Mouse (Mus musculus) intestine, embryonic 14.5 days (tissue): ENCODE results near the gene Zbtb8os. TPM values are rescaled to one million over a fixed set of nuclear protein-coding genes. Genes with fewer than 3 reads are reported as not detected.

Source experiments
- ATAC-seq: fragments of 200-750 bp; cut with Nextera tagmentation; replicated peaks from 2 replicates; pipeline ENCODE4 v1.8.0; 2017; ENCODE audit warnings: low read depth, moderate number of reproducible peaks, moderate TSS enrichment, moderate library complexity; ENCODE audit not compliant: low FRiP score, low TSS enrichment
- DNase-seq: peaks from one replicate; pipeline ENCODE4 v3.0.0-alpha.2; 2018; ENCODE audit warnings: low spot score
- H3K27ac ChIP-seq: fragments of 300-500 bp; sonication (generic); 2 replicates; pipeline ENCODE4 v1.5.1; 2014; ENCODE audit warnings: low read depth, mild to moderate bottlenecking, control low read depth
- H3K27me3 ChIP-seq: fragments of 300-500 bp; sonication (generic); replicated peaks from 2 replicates; pipeline ENCODE4 v1.6.1; 2014; ENCODE audit warnings: low read length, control low read depth; ENCODE audit not compliant: control insufficient read depth, insufficient read depth
- H3K36me3 ChIP-seq: fragments of 300-500 bp; sonication (generic); 2 replicates; pipeline ENCODE4 v1.6.1; 2014; ENCODE audit warnings: low read length, control low read depth; ENCODE audit not compliant: control insufficient read depth, insufficient read depth
- H3K4me1 ChIP-seq: fragments of 300-500 bp; sonication (generic); replicated peaks from 2 replicates; pipeline ENCODE4 v1.6.1; 2014; ENCODE audit warnings: low read length, control low read depth, mixed read lengths; ENCODE audit not compliant: control insufficient read depth, insufficient read depth
- H3K4me2 ChIP-seq: fragments of 300-500 bp; sonication (generic); 2 replicates; pipeline ENCODE4 v1.6.1; 2014; ENCODE audit warnings: low read length
- H3K4me3 ChIP-seq: fragments of 300-500 bp; sonication (generic); 2 replicates; pipeline ENCODE4 v1.5.1; 2014; ENCODE audit warnings: low read depth, low read length, control low read depth, mixed read lengths
- H3K9ac ChIP-seq: fragments of 300-500 bp; sonication (generic); 2 replicates; pipeline ENCODE4 v1.6.1; 2014; ENCODE audit warnings: mild to moderate bottlenecking, low read length
- H3K9me3 ChIP-seq: fragments of 300-500 bp; sonication (generic); 2 replicates; pipeline ENCODE4 v1.6.1; 2016; ENCODE audit warnings: low read length, control low read depth; ENCODE audit not compliant: control insufficient read depth
- WGBS: fragments of 180-500 bp; shearing (Covaris S2); extraction: QIAGEN DNeasy Blood & Tissue Kit; methylation state at CpG from one replicate; pipeline ENCODE4 v1.1.7; 2014; 5-methylcytosine and 5-hydroxymethylcytosine counted together
- polyA plus RNA-seq: library from polyadenylated mRNA; unstranded; fragments of >200 nt; fragmentation: Nextera tagmentation; extraction: Ambion mirVana; gene quantifications from 2 replicates; pipeline ENCODE4 v1.2.1, GENCODE M21; 2014

Gene Zbtb8os
- polyA plus RNA-seq, 1 experiment from 2014 or later = 51.3 TPM

- 10% methylated on average over 6 of the region's 6 CpGs for WGBS
- DNase-seq = no peak
Observed at GRCm38 (mm10) chr4:129384440-129384839, 48.9 kb downstream of the Zbtb8os start.

GRCm38 (mm10) chr4:129385685-129386084 is 50.2 kb downstream of the Zbtb8os start:
- Histone ChIP-seq H3K4me3 (no peak overlapping the region), H3K9me3 (no peaks in the 10 kb centered on the region), H3K27ac (no peak overlapping the region), H3K4me1 (peaks cover 6% of the 10 kb centered on the region), H3K9ac (no peak overlapping the region), H3K36me3 (no peaks in the 10 kb centered on the region), H3K27me3 (no peaks in the 10 kb centered on the region), H3K4me2 (no peak overlapping the region)
- DNase-seq (no peak), ATAC-seq (no peak)
- WGBS = 84% methylated on average over 11 of the region's 11 CpGs

More at GRCm38 (mm10) chr4:129384440-129384839, 48.9 kb downstream of the Zbtb8os start:
- Histone ChIP-seq H3K27ac (peak overlapping the region; percentile 62; the same call in 1 of the 2 replicates), H3K4me3 (no peak overlapping the region), H3K9ac (no peak overlapping the region), H3K9me3 (no peaks in the 10 kb centered on the region), H3K36me3 (no peaks in the 10 kb centered on the region), H3K4me1 (peaks cover 6% of the 10 kb centered on the region), H3K4me2 (0 out of 2 replicates have a peak overlapping the region, but pooled peaks have one; percentile 14), H3K27me3 (no peaks in the 10 kb centered on the region)
- no peak for ATAC-seq

GRCm38 (mm10) chr4:129386269-129386946 is 50.9 kb downstream of the Zbtb8os start:
- no peaks in the 10 kb centered on the region for H3K36me3 ChIP-seq
- DNase-seq (no peak), ATAC-seq (no peak)
- no peak overlapping the region for H3K9ac ChIP-seq
- no peaks in the 10 kb centered on the region for H3K27me3 ChIP-seq
- peaks cover 6% of the 10 kb centered on the region for H3K4me1 ChIP-seq
- no peak overlapping the region for H3K4me2 ChIP-seq
- no peak overlapping the region for H3K4me3 ChIP-seq
- WGBS = 81% methylated on average over 8 of the region's 8 CpGs
- H3K9me3 ChIP-seq = no peaks in the 10 kb centered on the region
- H3K27ac ChIP-seq = no peak overlapping the region

GRCm38 (mm10) chr4:129386989-129387388 is 51.5 kb downstream of the Zbtb8os start:
- H3K27ac ChIP-seq = no peak overlapping the region
- no peak for ATAC-seq
- 56% methylated on average over 2 of the region's 2 CpGs for WGBS
- no peak for DNase-seq
- H3K4me3 ChIP-seq = no peak overlapping the region
- H3K27me3 ChIP-seq = no peaks in the 10 kb centered on the region
- no peak overlapping the region for H3K9ac ChIP-seq
- H3K36me3 ChIP-seq = no peaks in the 10 kb centered on the region
- H3K4me1 ChIP-seq = peaks cover 6% of the 10 kb centered on the region
- H3K4me2 ChIP-seq = no peak overlapping the region
- no peaks in the 10 kb centered on the region for H3K9me3 ChIP-seq

- Histone ChIP-seq H3K4me1 (peaks cover 6% of the 10 kb centered on the region), H3K27me3 (no peaks in the 10 kb centered on the region), H3K27ac (no peak overlapping the region), H3K9me3 (no peaks in the 10 kb centered on the region), H3K4me3 (no peak overlapping the region), H3K4me2 (no peak overlapping the region), H3K36me3 (no peaks in the 10 kb centered on the region), H3K9ac (no peak overlapping the region)
- ATAC-seq (no peak), DNase-seq (no peak)
- WGBS = 81% methylated on average over 5 of the region's 5 CpGs
Observed at GRCm38 (mm10) chr4:129388404-129388803, 52.9 kb downstream of the Zbtb8os start.

GRCm38 (mm10) chr4:129390216-129390743 is 54.8 kb downstream of the Zbtb8os start:
- Histone ChIP-seq H3K4me3 (no peak overlapping the region), H3K27me3 (no peaks in the 10 kb centered on the region), H3K9me3 (no peaks in the 10 kb centered on the region), H3K4me2 (no peak overlapping the region), H3K9ac (no peak overlapping the region), H3K36me3 (no peaks in the 10 kb centered on the region), H3K27ac (no peak overlapping the region), H3K4me1 (no peaks in the 10 kb centered on the region)
- DNase-seq (no peak), ATAC-seq (no peak)
- 76% methylated on average over 14 of the region's 14 CpGs for WGBS

- Histone ChIP-seq H3K4me2 (no peak overlapping the region), H3K4me1 (no peaks in the 10 kb centered on the region), H3K27me3 (no peaks in the 10 kb centered on the region), H3K9me3 (no peaks in the 10 kb centered on the region), H3K27ac (no peak overlapping the region), H3K9ac (no peak overlapping the region), H3K36me3 (no peaks in the 10 kb centered on the region), H3K4me3 (no peak overlapping the region)
- 64% methylated on average over 7 of the region's 7 CpGs for WGBS
- no peak for DNase-seq
- ATAC-seq = no peak
Observed at GRCm38 (mm10) chr4:129390936-129391557, 55.6 kb downstream of the Zbtb8os start.

GRCm38 (mm10) chr4:129394089-129394870 is 58.8 kb downstream of the Zbtb8os start:
- WGBS = 47% methylated on average over 12 of the region's 12 CpGs
- Histone ChIP-seq H3K36me3 (no peaks in the 10 kb centered on the region), H3K27ac (no peak overlapping the region), H3K27me3 (no peaks in the 10 kb centered on the region), H3K4me2 (no peak overlapping the region), H3K4me3 (no peak overlapping the region), H3K4me1 (no peaks in the 10 kb centered on the region), H3K9ac (no peak overlapping the region), H3K9me3 (no peaks in the 10 kb centered on the region)
- DNase-seq (no peak), ATAC-seq (no peak)
